27 mouse cellular contexts compared by ENCODE assay signal in the genomic region with DNA sequence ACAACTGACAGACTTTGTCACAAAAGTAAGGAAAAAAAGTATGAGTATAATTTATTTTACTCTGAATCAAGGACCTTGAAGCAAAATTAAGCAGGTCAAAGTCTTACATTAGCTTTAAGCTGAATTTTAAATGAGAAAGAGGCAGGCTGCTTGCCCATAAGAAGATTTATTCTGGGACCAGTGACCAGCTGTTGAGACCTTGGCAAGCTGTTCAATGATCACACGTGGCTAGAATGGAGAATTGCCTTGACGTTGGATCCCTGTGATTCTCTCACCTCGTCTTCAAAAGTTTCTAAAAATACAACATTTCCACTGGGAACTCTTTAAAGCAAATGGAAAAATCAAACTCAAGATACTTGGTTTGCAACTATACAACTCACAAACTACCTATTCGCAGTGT.
A peak's percentile ranks its signal among the peaks of the same experiment; 100 is the strongest.
DNase-seq lines count a peak whose midpoint lies in the region; ATAC-seq and TF ChIP-seq lines count a peak whose summit lies in the region.
"Had no signal": no experiment of that assay in that cellular context is flagged by ENCODE, and none has a peak within 500 bp of the region (broad histone marks: within the 10 kb centered on the region; RNA-seq: fewer than 3 reads in every experiment).

No protein-coding gene starts in this region.

- no peaks in the 10 kb centered on the region for H3K27me3 ChIP-seq in hindbrain, postnatal 0 days (ENCODE audit: insufficient read depth, low read length)
- H3K27me3 ChIP-seq in hindbrain, embryonic 14.5 days (ENCODE audit: control insufficient read depth, insufficient read depth, low read length) = no peaks in the 10 kb centered on the region
- H3K27me3 ChIP-seq: heart, embryonic 13.5 days; hindbrain, embryonic 15.5 days; limb, embryonic 15.5 days; liver, embryonic 13.5 days; lung, embryonic 15.5 days; neural tube, embryonic 12.5 days; Patski; stomach, embryonic 15.5 days had no signal

- no peak overlapping the region for H3K4me3 ChIP-seq in hindbrain, postnatal 0 days (ENCODE audit: low read length)
- H3K4me3 ChIP-seq in hindbrain, embryonic 14.5 days (replicated peaks; ENCODE audit: low read length) = no peak overlapping the region
- H3K4me3 ChIP-seq: erythroblast, embryonic 14.5 days; gastrocnemius, adult 2 months; heart, embryonic 13.5 days; hindbrain, embryonic 15.5 days; limb, embryonic 15.5 days; liver, embryonic 13.5 days; lung, embryonic 15.5 days; midbrain, embryonic 10.5 days; myocyte; neural tube, embryonic 12.5 days; stomach, embryonic 15.5 days had no signal

- peak; percentile 36 for DNase-seq in hindbrain, postnatal 0 days (ENCODE audit: low spot score)
- DNase-seq in hindbrain, embryonic 14.5 days (ENCODE audit: low spot score) = no peak
- peak; percentile 32 for DNase-seq in kidney, postnatal 10 days
- no peak for DNase-seq in kidney, postnatal 14 days
- DNase-seq in lung, postnatal 10 days = peak; percentile 15
- no peak for DNase-seq in lung, postnatal 4 days
- DNase-seq in adipocyte (ENCODE audit: low spot score) = peak; percentile 39
- DNase-seq: adrenal gland, postnatal 25 days; cerebellum, adult 11-12 months; cerebellum, adult 9-11 months; gastrocnemius, adult 2 months; gastrocnemius, postnatal 36 days; heart, postnatal 10 days; liver, embryonic 13.5 days; right cerebral cortex, postnatal 14 days had no signal

- 56% methylated on average over 4 of the region's 4 CpGs for WGBS in hindbrain, postnatal 0 days
- 83% methylated on average over 4 of the region's 4 CpGs for WGBS in hindbrain, embryonic 14.5 days

- H3K27ac ChIP-seq in hindbrain, postnatal 0 days = no peak overlapping the region
- no peak overlapping the region for H3K27ac ChIP-seq in hindbrain, embryonic 14.5 days
- H3K27ac ChIP-seq: gastrocnemius, adult 2 months; heart, embryonic 13.5 days; hindbrain, embryonic 15.5 days; limb, embryonic 15.5 days; liver, embryonic 13.5 days; lung, embryonic 15.5 days; midbrain, embryonic 10.5 days; neural tube, embryonic 12.5 days; stomach, embryonic 15.5 days had no signal

- no peak overlapping the region for H3K4me2 ChIP-seq in hindbrain, postnatal 0 days (ENCODE audit: low read depth, low read length)
- no peak overlapping the region for H3K4me2 ChIP-seq in hindbrain, embryonic 14.5 days (replicated peaks)
- H3K4me2 ChIP-seq: heart, embryonic 13.5 days; hindbrain, embryonic 15.5 days; limb, embryonic 15.5 days; liver, embryonic 13.5 days; lung, embryonic 15.5 days; neural tube, embryonic 12.5 days; stomach, embryonic 15.5 days had no signal

- H3K9me3 ChIP-seq in hindbrain, postnatal 0 days (ENCODE audit: low read length) = peaks cover 2% of the 10 kb centered on the region; the same call in 1 of the 2 replicates
- no peaks in the 10 kb centered on the region for H3K9me3 ChIP-seq in hindbrain, embryonic 14.5 days (ENCODE audit: control insufficient read depth, low read length)
- H3K9me3 ChIP-seq: hindbrain, embryonic 15.5 days; limb, embryonic 15.5 days; liver, embryonic 13.5 days; lung, embryonic 15.5 days; stomach, embryonic 15.5 days had no signal

- H3K4me1 ChIP-seq in hindbrain, postnatal 0 days (ENCODE audit: insufficient read depth, low read length) = no peaks in the 10 kb centered on the region
- H3K4me1 ChIP-seq in hindbrain, embryonic 14.5 days (replicated peaks; ENCODE audit: control insufficient read depth, insufficient read depth, low read length) = no peaks in the 10 kb centered on the region
- H3K4me1 ChIP-seq: hindbrain, embryonic 15.5 days; limb, embryonic 15.5 days; liver, embryonic 13.5 days; midbrain, embryonic 10.5 days; neural tube, embryonic 12.5 days; stomach, embryonic 15.5 days had no signal

- no peak overlapping the region for H3K9ac ChIP-seq in hindbrain, postnatal 0 days (replicated peaks; ENCODE audit: low read length)
- no peak overlapping the region for H3K9ac ChIP-seq in hindbrain, embryonic 14.5 days
- H3K9ac ChIP-seq: heart, embryonic 13.5 days; hindbrain, embryonic 15.5 days; limb, embryonic 15.5 days; liver, embryonic 13.5 days; lung, embryonic 15.5 days; neural tube, embryonic 12.5 days; stomach, embryonic 15.5 days had no signal

- no peak for ATAC-seq in hindbrain, postnatal 0 days
- ATAC-seq in hindbrain, embryonic 14.5 days (ENCODE audit: low FRiP score) = no peak
- ATAC-seq: forebrain, embryonic 16.5 days; midbrain, embryonic 16.5 days; Patski had no signal

- TF ChIP-seq CTCF in hindbrain, postnatal 0 days (IDR thresholded peaks at IDR 0.05; ENCODE audit: low read depth) = no peak

- no peaks in the 10 kb centered on the region for H3K36me3 ChIP-seq in hindbrain, postnatal 0 days (ENCODE audit: insufficient read depth, low read length)
- H3K36me3 ChIP-seq in hindbrain, embryonic 14.5 days (replicated peaks; ENCODE audit: control insufficient read depth, insufficient read depth) = no peaks in the 10 kb centered on the region
- H3K36me3 ChIP-seq: heart, embryonic 13.5 days; hindbrain, embryonic 15.5 days; limb, embryonic 15.5 days; liver, embryonic 13.5 days; lung, embryonic 15.5 days; midbrain, embryonic 10.5 days; neural tube, embryonic 12.5 days; stomach, embryonic 15.5 days had no signal

Comparison
In these comparisons a context has a peak if more than half of its experiments do, and no peak if none do; other contexts are left out.
1. DNase-seq: peak in hindbrain, postnatal 0 days (single experiment), kidney, postnatal 10 days (single experiment), lung, postnatal 10 days (single experiment) and adipocyte (single experiment); none in hindbrain, embryonic 14.5 days (single experiment), kidney, postnatal 14 days (single experiment) and lung, postnatal 4 days (0 of 2).